Mouse (Mus musculus) effector memory CD4-positive, alpha-beta T cell, adult 5 months (primary cell): ENCODE measurements around the gene Ccr9. TPM values are rescaled to one million over a fixed set of nuclear protein-coding genes. Genes with fewer than 3 reads are reported as not detected.

ENCODE experiments used
- polyA plus RNA-seq: library from polyadenylated mRNA; unstranded; fragments of 100-300 nt; shearing (Covaris generic); gene quantifications from one replicate; pipeline ENCODE4 v1.2.1, GENCODE M21; 2017

Ccr9 gene
- polyA plus RNA-seq, result 1.3 TPM

DNA sequence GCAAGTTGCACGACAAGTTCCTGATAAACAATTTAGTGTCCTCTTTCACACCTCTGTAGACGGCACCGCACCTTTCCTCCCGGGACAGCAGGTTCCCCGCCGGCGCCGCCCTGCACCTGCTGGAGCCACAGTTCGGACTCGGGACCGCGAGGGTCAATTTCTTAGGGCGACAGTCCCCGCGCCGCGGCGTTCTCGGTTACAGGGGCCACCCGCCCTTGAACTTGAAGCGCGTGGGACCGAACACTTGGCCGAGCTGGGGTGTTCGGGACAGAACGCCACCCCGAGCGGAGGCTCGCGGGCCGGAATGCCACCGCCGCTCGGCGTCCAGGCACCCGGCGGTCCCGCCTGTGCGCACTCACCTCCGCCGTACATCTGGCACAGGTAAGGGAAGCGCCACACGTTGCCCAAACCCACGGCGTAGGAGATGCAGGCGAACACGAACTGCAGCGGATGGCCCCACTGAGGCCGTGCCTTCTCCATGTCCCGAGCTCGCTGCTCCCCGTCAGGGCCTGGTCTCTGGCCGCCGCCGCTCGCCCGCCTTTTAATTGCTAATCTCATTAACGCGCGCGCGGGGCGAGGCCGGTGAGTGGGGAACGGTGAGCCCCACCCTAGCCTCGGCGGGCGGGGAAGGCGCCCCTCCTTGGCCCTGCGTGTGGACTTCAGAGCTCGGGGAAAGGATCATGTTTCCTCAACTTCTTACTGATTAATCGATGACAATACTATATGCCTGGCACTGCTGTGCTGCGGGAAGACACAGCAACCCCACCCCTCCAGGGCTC, at the start of gene Ccr9, which contains the start of gene Slc6a20a:
Gene Ccr9, plus strand, starts transcription at position 113 of the 779 bp plus-strand sequence.
Gene Slc6a20a, minus strand, starts transcription at position 559 of the 779 bp plus-strand sequence.

DNA sequence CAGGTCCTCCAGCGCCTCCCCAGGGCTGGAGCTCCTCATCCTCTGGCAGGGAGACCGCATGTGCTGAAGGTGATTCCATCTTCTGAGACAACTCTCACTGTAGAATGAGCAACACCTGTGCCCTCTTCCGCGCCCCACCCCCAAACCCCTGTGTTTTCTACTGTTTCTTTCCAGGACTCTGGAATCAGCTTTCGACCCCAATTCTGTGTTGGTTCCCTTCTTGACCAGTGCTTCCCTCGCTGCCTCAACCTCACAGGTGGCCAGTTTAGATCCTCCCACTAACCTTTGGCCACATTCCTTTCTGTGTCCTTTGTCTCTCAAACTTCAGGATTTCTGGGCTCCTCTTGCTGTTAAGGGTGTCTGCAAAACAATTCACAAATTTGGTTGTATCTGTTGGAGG, 46.0 kb upstream of the Ccr9 start, which contains the start of gene Slc6a20b:
Gene Slc6a20b, minus strand, starts transcription at position 285 of the 400 bp plus-strand sequence.

DNA sequence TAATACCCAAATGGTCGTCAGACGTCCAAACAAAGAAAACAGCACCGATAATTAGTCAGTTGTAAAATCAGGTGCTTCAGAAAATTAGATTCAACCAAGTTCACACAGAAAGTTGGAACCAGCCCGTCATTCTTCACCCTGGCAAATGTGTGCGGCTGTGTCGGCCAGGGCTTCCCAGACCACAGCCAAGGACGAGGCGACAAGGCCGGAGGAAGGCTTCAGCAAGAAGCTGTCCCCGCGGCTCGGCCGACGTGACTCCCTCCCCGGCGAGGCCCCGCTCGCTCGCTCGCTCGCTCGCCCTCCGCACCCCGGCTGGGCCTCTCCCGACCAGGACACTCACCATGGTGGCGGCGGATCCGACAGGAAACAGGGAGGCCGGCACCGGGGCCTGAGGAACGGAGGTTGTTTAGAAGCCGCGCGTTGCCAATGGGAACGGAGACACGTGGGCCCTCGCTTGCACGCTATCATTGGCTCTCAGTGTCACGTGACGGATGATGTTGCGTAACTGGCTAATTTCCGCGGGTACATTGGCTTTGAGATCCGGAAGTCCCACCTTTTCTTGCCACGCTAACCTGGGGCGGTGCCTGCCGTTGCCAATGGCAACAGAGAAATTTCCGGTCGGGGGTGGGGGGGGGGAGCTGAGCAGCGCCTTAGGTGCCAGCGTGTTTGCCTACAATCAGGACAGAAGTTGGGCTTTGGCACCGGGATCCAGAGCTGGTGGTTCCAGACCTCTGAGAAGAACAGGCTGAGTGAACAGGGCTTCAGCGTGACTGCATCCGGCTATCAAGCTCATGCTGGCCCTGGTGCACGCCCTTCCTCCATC, 39.2 kb downstream of the Ccr9 start, which contains the start of gene Lztfl1:
Gene Lztfl1, minus strand, starts transcription at position 512 of the 823 bp plus-strand sequence.

DNA sequence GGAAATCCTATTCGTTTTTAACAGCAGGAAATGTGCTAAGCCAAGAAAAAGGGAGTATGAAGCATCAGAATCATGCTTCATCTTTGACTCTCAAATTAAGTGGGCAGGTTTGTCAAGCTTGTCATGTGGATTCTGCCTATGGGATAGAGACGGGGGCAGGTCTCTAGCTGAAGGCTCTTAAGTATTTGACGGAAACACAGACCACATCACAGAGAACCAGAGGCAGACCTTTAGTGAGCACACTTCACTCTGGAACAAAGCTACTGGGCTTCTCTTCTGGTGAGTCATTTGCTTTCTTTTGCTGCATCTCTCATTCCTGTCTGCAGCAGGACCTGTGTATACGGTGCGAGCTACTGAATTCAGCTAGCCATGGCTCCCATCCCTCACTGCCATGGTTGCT, 128.0 kb downstream of the Ccr9 start, which contains the start of gene Cxcr6:
Gene Cxcr6, plus strand, starts transcription at position 209 of the 400 bp plus-strand sequence.

Other genes starting within 250 kb of the Ccr9 start
- gene Limd1, start 199.7 kb upstream of the Ccr9 start, polyA plus RNA-seq, result 59.6 TPM
- gene Sacm1l, start 148.7 kb upstream of the Ccr9 start, polyA plus RNA-seq, result 55.5 TPM
- gene Slc6a20b, start 45.9 kb upstream of the Ccr9 start, polyA plus RNA-seq, result 0.14 TPM
- gene Slc6a20a, start 446 bp downstream of the Ccr9 start, polyA plus RNA-seq, result not detected
- 16.3 TPM for gene Lztfl1, start 39.3 kb downstream of the Ccr9 start, polyA plus RNA-seq
- gene Cxcr6, start 128.0 kb downstream of the Ccr9 start, polyA plus RNA-seq, result 198 TPM
- gene Fyco1, start 173.5 kb downstream of the Ccr9 start, polyA plus RNA-seq, result 26.2 TPM
- gene Xcr1, start 183.6 kb downstream of the Ccr9 start, polyA plus RNA-seq, result 0.74 TPM